Comparison of ENCODE assay signal across 28 mouse cellular contexts in genomic region chr3:53450666-53451065, GRCm38 (mm10). TPM values are rescaled to one million over a fixed set of nuclear protein-coding genes. Genes with fewer than 3 reads are reported as not detected.
DNase-seq lines count a peak whose midpoint lies in the region; ATAC-seq lines count a peak whose summit lies in the region.
"Had no signal": no experiment of that assay in that cellular context is flagged by ENCODE, and none has a peak within 500 bp of the region (broad histone marks: within the 10 kb centered on the region; RNA-seq: fewer than 3 reads in every experiment).

No protein-coding gene starts in this region.

- no peaks in the 10 kb centered on the region for H3K27me3 ChIP-seq in forebrain, embryonic 14.5 days (replicated peaks; ENCODE audit: control insufficient read depth, insufficient read depth, low read length)
- H3K27me3 ChIP-seq: limb, embryonic 15.5 days; liver, embryonic 15.5 days had no signal

- WGBS in forebrain, embryonic 14.5 days = 93% methylated on average over 11 of the region's 11 CpGs

- no peak for ATAC-seq in granulocyte monocyte progenitor cell, adult 5-6 weeks (replicated peaks; ENCODE audit: poor library complexity, severe bottlenecking)
- no peak for ATAC-seq in forebrain, embryonic 14.5 days
- ATAC-seq: forebrain, embryonic 16.5 days; hindbrain, embryonic 16.5 days; intestine, embryonic 16.5 days had no signal

- H3K36me3 ChIP-seq in forebrain, embryonic 14.5 days (ENCODE audit: control insufficient read depth, insufficient read depth, low read length) = peaks cover 61% of the 10 kb centered on the region

- H3K4me1 ChIP-seq in forebrain, embryonic 14.5 days (ENCODE audit: control insufficient read depth, insufficient read depth, low read length) = no peaks in the 10 kb centered on the region
- H3K4me1 ChIP-seq: limb, embryonic 15.5 days; liver, embryonic 15.5 days had no signal

- no peak overlapping the region for H3K4me2 ChIP-seq in forebrain, embryonic 14.5 days (ENCODE audit: low read length)
- H3K4me2 ChIP-seq: limb, embryonic 15.5 days; liver, embryonic 15.5 days; midbrain, embryonic 11.5 days had no signal

- no peaks in the 10 kb centered on the region for H3K9me3 ChIP-seq in forebrain, embryonic 14.5 days (replicated peaks; ENCODE audit: control insufficient read depth, low read length)
- H3K9me3 ChIP-seq: limb, embryonic 15.5 days; liver, embryonic 15.5 days had no signal

- peak; percentile 61 for DNase-seq in adrenal gland, postnatal 10 days
- no peak for DNase-seq in adrenal gland, adult 18-20 months (ENCODE audit: low spot score in 2 of 2)
- DNase-seq in kidney, postnatal 10 days = peak; percentile 9
- no peak for DNase-seq in kidney, postnatal 4 days
- DNase-seq in cerebellum, adult 11-12 months = peak; percentile 78
- DNase-seq in cerebellum, postnatal 14 days = peak; percentile 72 to 79
- no peak for DNase-seq in forebrain, embryonic 14.5 days (ENCODE audit: low spot score)
- DNase-seq: adrenal gland, postnatal 36 days; embryo, embryonic 11 days; gastrocnemius, adult 2 months; retina, postnatal 1 day; thymus, postnatal 25 days had no signal

- no peak overlapping the region for H3K27ac ChIP-seq in forebrain, embryonic 14.5 days (ENCODE audit: low read depth, low read length)
- H3K27ac ChIP-seq: gastrocnemius, adult 2 months; kidney, postnatal 0 days; layer of hippocampus, adult 2 months; limb, embryonic 15.5 days; liver, embryonic 15.5 days had no signal

- no peak overlapping the region for H3K4me3 ChIP-seq in forebrain, embryonic 14.5 days (ENCODE audit: low read depth, low read length)
- H3K4me3 ChIP-seq: gastrocnemius, adult 2 months; layer of hippocampus, adult 2 months; limb, embryonic 15.5 days; liver, embryonic 15.5 days had no signal

- no peak overlapping the region for H3K9ac ChIP-seq in forebrain, embryonic 14.5 days (ENCODE audit: low read length)
- H3K9ac ChIP-seq: limb, embryonic 15.5 days; liver, embryonic 15.5 days had no signal

RNA-seq across cellular contexts. Expression of gene Nhlrc3, which starts 12.5 kb away (rescaled TPM):
- 10 to 100 TPM; 11.0 to 12.4 TPM for total RNA-seq in adrenal gland, postnatal 10 days (2021)
- total RNA-seq in adrenal gland, adult 18-20 months (2021) = 10 to 100 TPM; 10.0 to 11.1 TPM
- total RNA-seq in granulocyte monocyte progenitor cell, adult 5-6 weeks (2014; fragmentation: Nextera tagmentation) = 7.9 and 10.1 TPM in 2 replicates
- 9.1 and 9.2 TPM in 2 replicates for total RNA-seq in granulocyte monocyte progenitor cell, adult 5-6 weeks (2017)
- 7.0 and 8.5 TPM in 2 replicates for polyA plus RNA-seq in forebrain, embryonic 14.5 days (2014; fragmentation: Nextera tagmentation; extraction: Ambion mirVana)

RNA-seq across cellular contexts. Expression of gene Proser1, which starts 12.8 kb away (rescaled TPM):
- 10 to 100 TPM; 17.2 to 26.9 TPM for total RNA-seq in adrenal gland, postnatal 10 days (2021)
- total RNA-seq in adrenal gland, adult 18-20 months (2021) = 10 to 100 TPM; 13.7 to 19.0 TPM
- 29.0 and 31.4 TPM in 2 replicates for total RNA-seq in granulocyte monocyte progenitor cell, adult 5-6 weeks (2014; fragmentation: Nextera tagmentation)
- 4.5 and 7.1 TPM in 2 replicates for total RNA-seq in granulocyte monocyte progenitor cell, adult 5-6 weeks (2017)
- 13.7 and 18.7 TPM in 2 replicates for polyA plus RNA-seq in forebrain, embryonic 14.5 days (2014; fragmentation: Nextera tagmentation; extraction: Ambion mirVana)

RNA-seq across cellular contexts. Expression of gene Stoml3, which starts 37.8 kb away (rescaled TPM):
- not detected for total RNA-seq in adrenal gland, postnatal 10 days (2021)
- not detected for total RNA-seq in adrenal gland, adult 18-20 months (2021)
- total RNA-seq in granulocyte monocyte progenitor cell, adult 5-6 weeks (2014; fragmentation: Nextera tagmentation) = not detected in 2 replicates
- not detected in 2 replicates for total RNA-seq in granulocyte monocyte progenitor cell, adult 5-6 weeks (2017)
- not detected in 2 replicates for polyA plus RNA-seq in forebrain, embryonic 14.5 days (2014; fragmentation: Nextera tagmentation; extraction: Ambion mirVana)
- total RNA-seq: adrenal gland, postnatal 36 days; gastrocnemius, adult 2 months; heart, adult 18-20 months; hematopoietic stem cell, adult 5-6 weeks; left cerebral cortex, adult 18-20 months; left cerebral cortex, postnatal 36 days; monocyte, adult 5-6 weeks had no signal
- polyA plus RNA-seq: forebrain, embryonic 16.5 days; hindbrain, embryonic 16.5 days; intestine, embryonic 16.5 days; kidney, postnatal 0 days; liver, embryonic 15.5 days; lung, embryonic 16.5 days; midbrain, embryonic 11.5 days; neural tube, embryonic 11.5 days had no signal

Comparison
In these comparisons a context has a peak if more than half of its experiments do, and no peak if none do; other contexts are left out.
1. DNase-seq: peak in adrenal gland, postnatal 10 days (single experiment), kidney, postnatal 10 days (single experiment), cerebellum, adult 11-12 months (single experiment) and cerebellum, postnatal 14 days (2 of 2); none in adrenal gland, adult 18-20 months (0 of 2), kidney, postnatal 4 days (0 of 2) and forebrain, embryonic 14.5 days (single experiment).